20 mouse cellular contexts compared by ENCODE assay signal in the genomic region with DNA sequence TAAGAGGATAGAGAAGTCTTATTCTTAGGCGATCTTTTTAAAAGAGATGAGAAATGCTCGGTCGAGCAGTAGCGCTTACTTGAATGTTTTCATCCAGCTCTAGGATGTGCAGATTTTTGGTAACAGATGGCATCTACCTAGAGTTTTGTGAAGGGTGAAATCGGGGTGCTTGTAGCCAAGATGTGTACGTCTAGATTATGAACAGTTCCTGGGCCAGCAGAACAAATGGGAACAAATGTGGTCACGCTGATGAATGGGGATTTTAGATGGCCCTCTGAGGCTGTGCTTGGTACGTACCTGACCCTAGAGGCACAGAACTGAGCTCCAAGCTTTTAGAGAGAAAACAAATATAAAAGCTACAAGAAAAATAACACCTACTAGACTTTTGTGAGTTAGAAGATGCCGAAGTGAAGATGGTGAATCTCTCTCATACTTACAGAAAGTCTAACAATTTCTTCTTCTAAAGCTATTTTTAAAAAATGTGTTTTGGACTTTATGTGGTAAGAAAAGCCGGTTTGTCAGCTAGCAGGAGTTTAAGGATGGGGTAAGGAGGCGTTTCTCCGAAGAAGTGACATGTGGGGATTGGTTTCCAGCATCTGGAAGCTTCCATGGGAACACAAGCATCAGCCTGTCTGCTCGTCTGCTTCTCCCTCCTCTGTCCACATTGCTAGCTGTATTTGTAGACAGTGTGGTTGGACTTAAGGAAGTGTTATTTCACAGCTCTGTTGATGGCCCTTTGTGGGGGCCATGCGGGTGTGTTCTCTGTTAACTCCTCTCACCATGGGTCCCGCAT. TPM values are rescaled to one million over a fixed set of nuclear protein-coding genes. Genes with fewer than 3 reads are reported as not detected.
DNase-seq lines count a peak whose midpoint lies in the region; ATAC-seq and TF ChIP-seq lines count a peak whose summit lies in the region.
"Had no signal": no experiment of that assay in that cellular context is flagged by ENCODE, and none has a peak within 500 bp of the region (broad histone marks: within the 10 kb centered on the region; RNA-seq: fewer than 3 reads in every experiment).

No protein-coding gene starts in this region.

- H3K9me3 ChIP-seq in heart, embryonic 11.5 days (replicated peaks; ENCODE audit: control insufficient read depth, low read length): no peaks in the 10 kb centered on the region
- no peaks in the 10 kb centered on the region for H3K9me3 ChIP-seq in lung, postnatal 0 days (ENCODE audit: low read length)
- H3K9me3 ChIP-seq: forebrain, embryonic 12.5 days; heart, embryonic 13.5 days; limb, embryonic 15.5 days; neural tube, embryonic 13.5 days had no signal

- TF ChIP-seq EP300 in lung, postnatal 0 days (IDR thresholded peaks at IDR 0.05): no peak

- peaks cover 22% of the 10 kb centered on the region for H3K4me1 ChIP-seq in heart, embryonic 11.5 days (ENCODE audit: control insufficient read depth, insufficient read depth, low read length)
- H3K4me1 ChIP-seq in lung, postnatal 0 days (ENCODE audit: insufficient read depth, low read depth, low read length): peaks cover 12% of the 10 kb centered on the region; the same call in 1 of the 2 replicates

- H3K27me3 ChIP-seq in heart, embryonic 11.5 days (ENCODE audit: control insufficient read depth, insufficient read depth, low read length): no peaks in the 10 kb centered on the region
- no peaks in the 10 kb centered on the region for H3K27me3 ChIP-seq in lung, postnatal 0 days (replicated peaks; ENCODE audit: insufficient read depth, low read length)
- H3K27me3 ChIP-seq: forebrain, embryonic 12.5 days; heart, embryonic 13.5 days; limb, embryonic 15.5 days; neural tube, embryonic 13.5 days had no signal

- intact Hi-C loops in left cerebral cortex, adult 2 months (cut with DNase I): no loop called here

- H3K9ac ChIP-seq in heart, embryonic 11.5 days (ENCODE audit: low read depth, low read length): no peak overlapping the region
- H3K9ac ChIP-seq in lung, postnatal 0 days (replicated peaks; ENCODE audit: low read depth): no peak overlapping the region
- H3K9ac ChIP-seq: forebrain, embryonic 12.5 days; heart, embryonic 13.5 days; limb, embryonic 15.5 days; neural tube, embryonic 13.5 days had no signal

- ATAC-seq in heart, embryonic 11.5 days (replicated peaks; ENCODE audit: insufficient number of reproducible peaks, low FRiP score, low TSS enrichment): no peak
- no peak for ATAC-seq in lung, postnatal 0 days

- H3K27ac ChIP-seq in heart, embryonic 11.5 days (ENCODE audit: low read depth, low read length): no peak overlapping the region
- H3K27ac ChIP-seq in left cerebral cortex, adult 2 months: peak overlapping the region; percentile 41; the same call in 1 of the 2 replicates
- H3K27ac ChIP-seq in lung, postnatal 0 days (ENCODE audit: low read length): no peak overlapping the region
- H3K27ac ChIP-seq: forebrain, embryonic 12.5 days; heart, embryonic 13.5 days; kidney, postnatal 0 days; limb, embryonic 15.5 days; neural tube, embryonic 13.5 days had no signal

- no peak for TF ChIP-seq CTCF in left cerebral cortex, adult 2 months (IDR thresholded peaks at IDR 0.05)
- TF ChIP-seq CTCF in lung, postnatal 0 days (IDR thresholded peaks at IDR 0.05): no peak

- no peak overlapping the region for H3K4me2 ChIP-seq in heart, embryonic 11.5 days
- H3K4me2 ChIP-seq in lung, postnatal 0 days (replicated peaks; ENCODE audit: low read depth, low read length): no peak overlapping the region
- H3K4me2 ChIP-seq: forebrain, embryonic 12.5 days; heart, embryonic 13.5 days; limb, embryonic 15.5 days; midbrain, embryonic 11.5 days; neural tube, embryonic 13.5 days had no signal

- 86% methylated on average over 15 of the region's 15 CpGs for WGBS in heart, embryonic 11.5 days (ENCODE audit: insufficient replicate concordance)
- WGBS in lung, postnatal 0 days: 79% methylated on average over 15 of the region's 15 CpGs

- no peaks in the 10 kb centered on the region for H3K36me3 ChIP-seq in heart, embryonic 11.5 days (ENCODE audit: control insufficient read depth, insufficient read depth, low read length)
- H3K36me3 ChIP-seq in lung, postnatal 0 days (ENCODE audit: insufficient read depth, low read length): no peaks in the 10 kb centered on the region
- H3K36me3 ChIP-seq: forebrain, embryonic 12.5 days; heart, embryonic 13.5 days; limb, embryonic 15.5 days; neural tube, embryonic 13.5 days had no signal

- DNase-seq in heart, adult 11 months: peak; percentile 75
- no peak for DNase-seq in left cerebral cortex, adult 2 months (ENCODE audit: extremely low spot score in 1 of 2, low spot score in 2 of 2)
- no peak for DNase-seq in left cerebral cortex, adult 8-10 months (ENCODE audit: low spot score in 2 of 2)
- DNase-seq in cerebellum, adult 9-10 months: peak; percentile 91
- DNase-seq in embryo, embryonic 10.5 days (ENCODE audit: low spot score): no peak
- DNase-seq in lung, postnatal 0 days (ENCODE audit: low spot score): no peak
- DNase-seq: adrenal gland, postnatal 10 days; B cell, adult 2 months; embryo, embryonic 11 days; heart, postnatal 4 days; lung, adult 18-20 months; lung, postnatal 36 days; right cerebral cortex, postnatal 4 days had no signal

- H3K4me3 ChIP-seq in heart, embryonic 11.5 days (ENCODE audit: low read depth, low read length): no peak overlapping the region
- no peak overlapping the region for H3K4me3 ChIP-seq in left cerebral cortex, adult 2 months
- H3K4me3 ChIP-seq in lung, postnatal 0 days (ENCODE audit: low read depth, low read length): no peak overlapping the region
- H3K4me3 ChIP-seq: forebrain, embryonic 12.5 days; heart, embryonic 13.5 days; limb, embryonic 15.5 days; neural tube, embryonic 13.5 days had no signal

RNA-seq across cellular contexts. Expression of a gene that starts 20.9 kb away (rescaled TPM):
- 33.8 and 37.6 TPM in 2 replicates for polyA plus RNA-seq in heart, embryonic 11.5 days (2014; fragmentation: Nextera tagmentation; extraction: Ambion mirVana)
- total RNA-seq in left cerebral cortex, adult 2 months (2021): 100 to 1,000 TPM; 200 to 224 TPM
- 100 to 1,000 TPM; 223 to 274 (median 244) TPM for total RNA-seq in left cerebral cortex, adult 8-10 months (2022)
- polyA plus RNA-seq in lung, postnatal 0 days (2015; fragmentation: Nextera tagmentation; extraction: Ambion mirVana): 14.8 and 18.0 TPM in 2 replicates

RNA-seq across cellular contexts. Expression of a gene that starts 21.0 kb away (rescaled TPM):
- polyA plus RNA-seq in heart, embryonic 11.5 days (2014; fragmentation: Nextera tagmentation; extraction: Ambion mirVana): 0.15 and 0.27 TPM in 2 replicates
- 10 to 100 TPM; 12.6 to 14.2 TPM for total RNA-seq in left cerebral cortex, adult 2 months (2021)
- total RNA-seq in left cerebral cortex, adult 8-10 months (2022): 10 to 100 TPM; 12.4 to 16.4 (median 14.4) TPM
- 0.68 and 1.6 TPM in 2 replicates for polyA plus RNA-seq in lung, postnatal 0 days (2015; fragmentation: Nextera tagmentation; extraction: Ambion mirVana)

Comparison
In these comparisons a context has a peak if more than half of its experiments do, and no peak if none do; other contexts are left out.
1. DNase-seq: peak in heart, adult 11 months (single experiment) and cerebellum, adult 9-10 months (single experiment); none in left cerebral cortex, adult 2 months (0 of 2), left cerebral cortex, adult 8-10 months (0 of 2), embryo, embryonic 10.5 days (single experiment) and lung, postnatal 0 days (single experiment).